In genomic region chr9:50885600-50885987, GRCm38 (mm10) we compare ENCODE assay signal across 8 mouse cellular contexts. TPM values are rescaled to one million over a fixed set of nuclear protein-coding genes. Genes with fewer than 3 reads are reported as not detected.
DNase-seq lines count a peak whose midpoint lies in the region; ATAC-seq and TF ChIP-seq lines count a peak whose summit lies in the region.

No protein-coding gene starts in this region.

- intact Hi-C loops in gastrocnemius, adult 2 months (cut with DNase I): loop anchor here (2.0 kb wide), 1 partner anchor 29 kb away; no protein-coding TSS in a partner anchor

- DNase-seq in adrenal gland, postnatal 14 days: peak; percentile 61
- no peak for DNase-seq in adrenal gland, postnatal 25 days
- DNase-seq in kidney, adult 8-10 months: peak; percentile 35 to 49
- DNase-seq in kidney, postnatal 10 days: no peak
- DNase-seq in gastrocnemius, adult 2 months: peak; percentile 73
- no peak for DNase-seq in right cerebral cortex, postnatal 14 days
- DNase-seq in urinary bladder, postnatal 36 days (ENCODE audit: low spot score in 2 of 2): no peak

- H3K9ac ChIP-seq in liver, embryonic 15.5 days: no peak overlapping the region

- H3K4me2 ChIP-seq in liver, embryonic 15.5 days: no peak overlapping the region

- no peak for ATAC-seq in liver, embryonic 15.5 days (ENCODE audit: insufficient read depth)

- peak overlapping the region; percentile 55 for H3K4me3 ChIP-seq in gastrocnemius, adult 2 months
- H3K4me3 ChIP-seq in liver, embryonic 15.5 days (replicated peaks): no peak overlapping the region

- TF ChIP-seq CTCF in gastrocnemius, adult 2 months (IDR thresholded peaks at IDR 0.05): no peak

- peaks cover under 1% of the 10 kb centered on the region; the same call in 1 of the 2 replicates for H3K4me1 ChIP-seq in liver, embryonic 15.5 days (replicated peaks)

- peak overlapping the region; percentile 92 for H3K27ac ChIP-seq in gastrocnemius, adult 2 months
- H3K27ac ChIP-seq in liver, embryonic 15.5 days (replicated peaks): peak overlapping the region; percentile 6; the same call in 1 of the 2 replicates

- 41% methylated on average over 1 of the region's 1 CpGs for WGBS in liver, embryonic 15.5 days (ENCODE audit: insufficient replicate concordance)

- H3K36me3 ChIP-seq in liver, embryonic 15.5 days (replicated peaks): peaks cover 88% of the 10 kb centered on the region

- H3K9me3 ChIP-seq in liver, embryonic 15.5 days (replicated peaks): no peaks in the 10 kb centered on the region

- H3K27me3 ChIP-seq in liver, embryonic 15.5 days: no peaks in the 10 kb centered on the region

RNA-seq across cellular contexts. Expression of gene Ppp2r1b, which starts 40.5 kb away (rescaled TPM):
- total RNA-seq in adrenal gland, postnatal 14 days (2021): 32.3 and 34.4 TPM in 2 replicates
- total RNA-seq in adrenal gland, postnatal 25 days (2021): 28.4 and 29.6 TPM in 2 replicates
- 1 to 10 TPM; 5.9 to 7.6 TPM for total RNA-seq in gastrocnemius, adult 2 months (2021)
- polyA plus RNA-seq in liver, embryonic 15.5 days (2015; fragmentation: Nextera tagmentation; extraction: Ambion mirVana): 68.8 and 70.2 TPM in 2 replicates

Comparison
In these comparisons a context has a peak if more than half of its experiments do, and no peak if none do; other contexts are left out.
1. DNase-seq: peak in adrenal gland, postnatal 14 days (single experiment), kidney, adult 8-10 months (2 of 2) and gastrocnemius, adult 2 months (single experiment); none in adrenal gland, postnatal 25 days (single experiment), kidney, postnatal 10 days (single experiment), right cerebral cortex, postnatal 14 days (single experiment) and urinary bladder, postnatal 36 days (0 of 2).